Mouse (Mus musculus): ENCODE measurements around the gene Ddx54. TPM values are rescaled to one million over a fixed set of nuclear protein-coding genes. Genes with fewer than 3 reads are reported as not detected.

Gene Ddx54
- total and polyA plus RNA-seq, 2 experiments from 2014 or later, result 18.2 to 23.0 TPM

DNA sequence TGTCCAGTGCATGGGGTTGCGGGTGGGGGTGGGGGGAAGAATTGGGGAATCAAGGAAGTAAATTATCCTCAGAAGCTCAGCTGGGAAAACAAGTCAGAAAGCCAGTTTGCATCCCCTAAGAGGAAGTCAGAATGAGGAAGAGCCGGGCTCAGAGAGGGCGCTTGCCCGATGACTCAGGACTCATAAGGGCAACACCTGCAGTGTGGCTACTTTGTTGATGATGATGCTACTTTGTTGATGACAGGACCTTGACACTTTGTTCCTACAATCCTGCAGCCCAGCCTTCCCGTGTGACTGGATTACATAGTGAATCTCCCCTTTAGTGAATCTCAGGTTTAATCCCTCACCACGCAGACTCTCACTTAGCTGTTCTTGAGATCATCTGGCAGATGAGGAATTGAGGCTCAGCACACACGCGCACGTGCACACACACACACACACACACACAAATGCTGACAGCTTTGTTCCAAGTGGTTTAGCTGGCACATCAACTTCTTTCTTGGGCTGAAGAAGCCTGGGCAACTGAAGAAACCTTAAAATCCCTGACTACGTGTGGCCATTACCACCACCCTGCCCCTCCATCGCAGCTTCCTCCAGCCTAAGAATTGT, 42.1 kb upstream of the Ddx54 start:
- Histone ChIP-seq H3K27me3 (ENCODE audit: control insufficient read depth, insufficient read depth, low read length) (no peaks in the 10 kb centered on the region), H3K9ac (replicated peaks; ENCODE audit: low read depth, low read length) (no peak overlapping the region), H3K4me2 (ENCODE audit: low read depth, low read length) (no peak overlapping the region), H3K4me1 (ENCODE audit: control insufficient read depth, insufficient read depth) (peaks cover 41% of the 10 kb centered on the region), H3K36me3 (replicated peaks; ENCODE audit: control insufficient read depth, insufficient read depth, low read length) (no peaks in the 10 kb centered on the region), H3K4me3 (ENCODE audit: low read depth, low read length) (no peak overlapping the region), H3K9me3 (replicated peaks; ENCODE audit: control insufficient read depth, low read length) (no peaks in the 10 kb centered on the region), H3K27ac (ENCODE audit: low read depth) (no peak overlapping the region)
- WGBS, result 84% methylated on average over 11 of the region's 11 CpGs
- ATAC-seq (ENCODE audit: insufficient read depth, low read depth) (no peak), DNase-seq (ENCODE audit: low spot score) (no peak)
- no peak for TF ChIP-seq CTCF (IDR thresholded peaks at IDR 0.05; ENCODE audit: low read depth)
- no peak for TF ChIP-seq EP300 (IDR thresholded peaks at IDR 0.05; ENCODE audit: low read depth)

DNA sequence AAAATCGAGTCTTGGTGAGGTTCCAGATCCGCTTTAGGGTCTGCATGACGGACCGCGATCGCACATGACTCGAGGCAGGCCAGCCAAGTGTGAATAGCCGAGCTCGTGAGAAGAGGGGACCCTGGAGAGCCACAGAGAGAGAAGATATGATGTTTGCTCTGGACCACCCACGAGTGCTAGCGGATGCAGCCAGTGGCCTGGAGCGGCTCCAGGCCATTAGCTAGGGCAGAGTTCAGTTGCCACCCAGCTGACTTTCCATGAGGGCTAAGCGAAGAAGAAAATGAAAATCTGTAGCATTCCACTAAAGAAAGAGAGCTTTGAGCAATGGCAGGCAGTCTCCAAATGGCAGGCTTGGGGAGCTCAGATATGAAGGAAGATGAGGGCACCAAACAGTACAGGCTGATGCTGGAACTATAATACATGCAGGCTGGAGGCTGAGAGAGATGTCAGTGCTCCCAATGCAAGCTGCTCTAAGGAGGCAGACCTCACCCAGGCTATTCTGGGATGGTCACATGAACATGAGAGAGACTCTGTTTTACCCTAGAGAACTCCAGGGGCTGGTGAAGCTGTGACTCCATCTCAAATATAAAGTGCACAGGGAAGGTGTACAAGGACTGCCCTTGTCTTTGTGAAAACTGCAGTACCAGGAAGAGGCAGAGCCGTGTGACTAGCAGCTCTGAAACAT, 41.3 kb upstream of the Ddx54 start:
- Histone ChIP-seq H3K9ac (replicated peaks; ENCODE audit: low read depth, low read length) (no peak overlapping the region), H3K27ac (ENCODE audit: low read depth) (no peak overlapping the region), H3K36me3 (replicated peaks; ENCODE audit: control insufficient read depth, insufficient read depth, low read length) (no peaks in the 10 kb centered on the region), H3K4me2 (ENCODE audit: low read depth, low read length) (no peak overlapping the region), H3K4me1 (ENCODE audit: control insufficient read depth, insufficient read depth) (peaks cover 33% of the 10 kb centered on the region), H3K9me3 (replicated peaks; ENCODE audit: control insufficient read depth, low read length) (no peaks in the 10 kb centered on the region), H3K27me3 (ENCODE audit: control insufficient read depth, insufficient read depth, low read length) (no peaks in the 10 kb centered on the region), H3K4me3 (ENCODE audit: low read depth, low read length) (no peak overlapping the region)
- TF ChIP-seq EP300 (IDR thresholded peaks at IDR 0.05; ENCODE audit: low read depth) (no peak), CTCF (IDR thresholded peaks at IDR 0.05; ENCODE audit: low read depth) (no peak)
- DNase-seq (ENCODE audit: low spot score) (no peak), ATAC-seq (ENCODE audit: insufficient read depth, low read depth) (no peak)
- 60% methylated on average over 14 of the region's 14 CpGs for WGBS

DNA sequence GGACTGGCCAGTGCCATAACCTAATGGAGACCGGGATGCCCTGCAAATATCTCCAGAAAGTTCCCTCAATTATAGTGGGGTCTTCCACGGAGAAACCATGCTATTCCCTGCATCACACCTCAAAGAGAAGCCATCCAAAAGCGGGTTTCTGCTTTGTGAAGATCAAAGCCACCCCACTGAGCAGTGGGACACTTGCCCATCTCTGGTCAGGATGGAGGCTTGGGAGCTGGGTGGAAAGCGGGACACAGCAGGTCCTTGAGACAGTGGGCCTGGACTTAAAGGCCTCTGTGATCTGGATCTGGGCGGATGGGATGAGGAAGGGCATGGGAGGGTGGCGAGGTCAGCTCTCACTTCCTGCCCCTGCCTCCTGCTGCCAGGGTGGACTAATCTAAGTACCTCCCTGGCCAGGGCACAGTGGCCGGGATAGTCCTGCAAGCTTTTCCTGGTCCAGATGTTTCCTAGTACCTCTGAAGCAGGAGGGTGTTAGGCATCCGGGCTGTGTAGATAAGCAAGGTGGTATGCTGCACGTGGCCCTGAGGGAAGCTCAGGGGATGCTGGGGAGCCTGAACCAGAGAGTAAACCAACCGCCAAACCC, 38.0 kb upstream of the Ddx54 start:
- Histone ChIP-seq H3K4me3 (ENCODE audit: low read depth, low read length) (no peak overlapping the region), H3K27me3 (ENCODE audit: control insufficient read depth, insufficient read depth, low read length) (no peaks in the 10 kb centered on the region), H3K9me3 (replicated peaks; ENCODE audit: control insufficient read depth, low read length) (no peaks in the 10 kb centered on the region), H3K27ac (ENCODE audit: low read depth) (no peak overlapping the region), H3K4me2 (ENCODE audit: low read depth, low read length) (no peak overlapping the region), H3K36me3 (replicated peaks; ENCODE audit: control insufficient read depth, insufficient read depth, low read length) (no peaks in the 10 kb centered on the region), H3K9ac (replicated peaks; ENCODE audit: low read depth, low read length) (no peak overlapping the region), H3K4me1 (ENCODE audit: control insufficient read depth, insufficient read depth) (peaks cover 12% of the 10 kb centered on the region)
- WGBS, result 66% methylated on average over 10 of the region's 10 CpGs
- DNase-seq (ENCODE audit: low spot score), result no peak
- ATAC-seq (ENCODE audit: insufficient read depth, low read depth), result no peak
- no peak for TF ChIP-seq CTCF (IDR thresholded peaks at IDR 0.05; ENCODE audit: low read depth)
- no peak for TF ChIP-seq EP300 (IDR thresholded peaks at IDR 0.05; ENCODE audit: low read depth)

DNA sequence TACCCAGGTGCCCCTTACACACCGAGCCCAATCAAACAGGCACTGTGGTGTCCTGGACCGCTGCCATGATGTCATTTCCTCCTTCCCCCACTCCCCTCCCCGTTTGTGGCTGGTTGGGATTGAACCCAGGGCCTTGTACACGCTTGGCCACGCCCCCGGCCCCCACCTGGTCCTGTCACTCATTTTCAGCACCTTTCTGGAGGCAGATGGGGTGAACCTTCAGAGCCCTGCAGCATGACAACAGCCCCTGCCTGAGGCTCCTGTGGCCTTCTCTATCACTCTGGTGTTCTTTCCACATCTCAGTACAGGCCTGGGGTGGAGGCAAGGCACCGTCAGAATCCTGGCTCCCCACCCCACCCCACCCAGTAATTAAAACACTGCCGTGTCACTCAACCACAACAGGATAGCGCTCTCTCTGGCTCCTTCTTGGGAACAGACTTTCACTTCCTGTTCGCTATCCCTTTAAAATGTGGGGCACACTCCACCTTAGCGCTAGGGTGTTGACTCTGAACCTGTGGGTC, 35.7 kb upstream of the Ddx54 start:
- WGBS, result 75% methylated on average over 11 of the region's 11 CpGs
- Histone ChIP-seq H3K27me3 (ENCODE audit: control insufficient read depth, insufficient read depth, low read length) (no peaks in the 10 kb centered on the region), H3K9ac (replicated peaks; ENCODE audit: low read depth, low read length) (no peak overlapping the region), H3K36me3 (replicated peaks; ENCODE audit: control insufficient read depth, insufficient read depth, low read length) (no peaks in the 10 kb centered on the region), H3K4me1 (ENCODE audit: control insufficient read depth, insufficient read depth) (peaks cover 4% of the 10 kb centered on the region), H3K4me3 (ENCODE audit: low read depth, low read length) (no peak overlapping the region), H3K27ac (ENCODE audit: low read depth) (no peak overlapping the region), H3K4me2 (ENCODE audit: low read depth, low read length) (no peak overlapping the region), H3K9me3 (replicated peaks; ENCODE audit: control insufficient read depth, low read length) (no peaks in the 10 kb centered on the region)
- no peak for ATAC-seq (ENCODE audit: insufficient read depth, low read depth)
- DNase-seq (ENCODE audit: low spot score), result no peak
- TF ChIP-seq CTCF (IDR thresholded peaks at IDR 0.05; ENCODE audit: low read depth) (no peak), EP300 (IDR thresholded peaks at IDR 0.05; ENCODE audit: low read depth) (no peak)

DNA sequence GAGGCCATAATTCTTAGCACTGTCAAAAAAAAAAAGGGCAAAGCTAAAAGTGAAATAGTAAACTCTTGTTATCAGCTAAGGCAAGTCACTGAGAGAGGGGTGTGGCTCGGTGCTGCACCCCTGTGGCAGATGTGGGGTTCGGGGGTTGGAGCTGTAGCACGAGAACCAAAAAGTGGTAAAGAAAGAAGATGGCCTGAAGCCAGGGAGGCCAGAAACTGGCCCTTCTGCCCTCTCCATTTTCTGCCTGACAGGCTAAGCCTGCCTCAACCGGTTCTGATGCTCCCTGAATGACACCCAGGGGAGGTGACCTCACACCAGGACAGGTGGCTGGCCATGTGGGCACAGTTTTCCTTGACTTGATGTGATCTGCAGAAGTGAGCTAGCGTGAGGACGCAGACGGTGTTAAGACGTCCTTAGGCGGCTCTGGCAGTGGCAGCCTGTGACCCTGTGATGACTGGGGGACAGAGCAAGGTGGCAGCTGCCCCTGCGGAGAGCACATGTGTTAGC, 34.6 kb upstream of the Ddx54 start:
- H3K36me3 ChIP-seq (replicated peaks; ENCODE audit: control insufficient read depth, insufficient read depth, low read length), result peaks cover 3% of the 10 kb centered on the region
- no peak overlapping the region for H3K4me2 ChIP-seq (ENCODE audit: low read depth, low read length)
- no peak overlapping the region for H3K4me3 ChIP-seq (ENCODE audit: low read depth, low read length)
- 62% methylated on average over 10 of the region's 10 CpGs for WGBS
- H3K9ac ChIP-seq (replicated peaks; ENCODE audit: low read depth, low read length), result no peak overlapping the region
- no peak for TF ChIP-seq CTCF (IDR thresholded peaks at IDR 0.05; ENCODE audit: low read depth)
- no peak for TF ChIP-seq EP300 (IDR thresholded peaks at IDR 0.05; ENCODE audit: low read depth)
- H3K4me1 ChIP-seq (ENCODE audit: control insufficient read depth, insufficient read depth), result peaks cover 8% of the 10 kb centered on the region
- peak overlapping the region; percentile 75; the same call in 1 of the 2 replicates for H3K27ac ChIP-seq (ENCODE audit: low read depth)
- DNase-seq (ENCODE audit: low spot score), result no peak
- no peaks in the 10 kb centered on the region for H3K9me3 ChIP-seq (replicated peaks; ENCODE audit: control insufficient read depth, low read length)
- no peaks in the 10 kb centered on the region for H3K27me3 ChIP-seq (ENCODE audit: control insufficient read depth, insufficient read depth, low read length)
- no peak for ATAC-seq (ENCODE audit: insufficient read depth, low read depth)
